1 mouse cellular context compared by ENCODE assay signal in the genomic region with DNA sequence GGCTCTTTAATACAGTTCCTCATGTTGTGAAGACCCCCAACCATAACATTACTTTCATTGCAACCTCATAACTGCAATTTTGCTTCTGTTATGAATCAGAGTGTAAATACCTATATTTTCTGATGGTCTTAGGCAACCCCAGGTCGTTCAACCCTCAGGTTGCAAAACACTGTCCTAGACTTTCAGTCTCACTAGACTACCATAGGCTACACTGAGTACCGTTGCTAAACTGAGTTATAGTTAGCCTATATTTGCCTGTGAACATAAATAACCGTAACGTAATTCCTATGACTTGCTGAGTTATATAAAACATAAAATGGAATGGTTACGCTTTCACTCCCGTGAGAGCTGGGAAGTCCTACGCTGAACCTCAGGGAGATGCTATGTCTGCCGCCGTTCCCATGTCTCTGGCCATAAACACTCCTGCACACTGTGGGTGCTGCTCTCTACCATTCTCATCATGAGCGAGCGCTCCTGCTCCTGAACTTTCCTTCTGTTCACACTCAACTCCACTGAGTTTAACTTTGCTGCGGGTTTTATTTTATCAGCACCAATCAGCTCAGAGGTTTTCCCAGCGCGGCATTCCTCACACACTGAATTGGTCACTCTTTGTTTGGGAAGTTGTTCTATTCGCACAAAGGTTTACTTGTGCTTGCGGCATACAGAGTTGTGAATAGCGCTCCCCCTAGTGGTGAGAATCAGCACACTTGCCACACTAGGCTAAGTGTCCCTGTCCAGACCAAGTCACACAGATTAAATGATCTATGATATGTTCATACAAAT.
TF ChIP-seq lines count a peak whose summit lies in the region.

No protein-coding gene starts in this region.

TF ChIP-seq in CH12.LX, 34 proteins besides CTCF, POLR2A, EP300 and RAD21:
- no peak for TF ChIP-seq GABPA (IDR thresholded peaks at IDR 0.05; ENCODE audit: insufficient replicate concordance, low read depth, low read length)
- no peak for TF ChIP-seq KAT2A (IDR thresholded peaks at IDR 0.05; ENCODE audit: insufficient replicate concordance, low read length)
- no peak for TF ChIP-seq SIN3A (IDR thresholded peaks at IDR 0.05; ENCODE audit: low read length)
- TF ChIP-seq NELFE (IDR thresholded peaks at IDR 0.05; ENCODE audit: low read depth, low read length): 0 out of 2 replicates have a peak, but pooled peaks have one; percentile 27
- TF ChIP-seq MYC (IDR thresholded peaks at IDR 0.05; ENCODE audit: low read depth, low read length): 0 out of 2 replicates have a peak, but pooled peaks have one; percentile 21
- no peak for TF ChIP-seq POLR2AphosphoS2 (IDR thresholded peaks at IDR 0.05; ENCODE audit: low read depth, low read length)
- peak; percentile 35 for TF ChIP-seq SMC3 (IDR thresholded peaks at IDR 0.05; ENCODE audit: low read depth, low read length)
- TF ChIP-seq ETS1 (conservative IDR thresholded peaks at IDR 0.05; ENCODE audit: low read depth, low read length): no peak
